Comparison of ENCODE assay signal across 19 mouse cellular contexts in the genomic region with DNA sequence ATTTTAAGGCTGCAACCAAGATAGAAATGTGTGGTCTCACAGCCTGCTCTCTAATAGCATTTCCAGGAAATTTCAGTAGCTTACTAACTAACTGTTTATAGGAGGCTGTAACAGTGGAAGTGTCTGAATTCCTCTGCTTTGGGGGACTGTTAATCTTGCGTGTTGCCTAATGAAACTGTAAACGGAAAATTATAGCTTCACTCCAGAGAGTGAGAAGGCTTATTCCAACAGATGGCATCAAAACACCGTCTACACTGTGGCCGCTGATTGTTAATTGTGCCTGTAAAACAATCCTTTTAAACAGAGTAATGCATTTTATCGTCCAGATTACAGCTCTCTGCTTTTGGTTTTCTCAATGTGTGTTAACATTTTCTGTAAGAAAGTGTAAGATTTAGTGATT.
A peak's percentile ranks its signal among the peaks of the same experiment; 100 is the strongest.
DNase-seq lines count a peak whose midpoint lies in the region; ATAC-seq and TF ChIP-seq lines count a peak whose summit lies in the region.
"Had no signal": no experiment of that assay in that cellular context is flagged by ENCODE, and none has a peak within 500 bp of the region (broad histone marks: within the 10 kb centered on the region; RNA-seq: fewer than 3 reads in every experiment).

No protein-coding gene starts in this region.

- DNase-seq in forebrain, embryonic 14.5 days (ENCODE audit: low spot score), result peak; percentile 77
- DNase-seq in forebrain, embryonic 11.5 days (ENCODE audit: low spot score), result no peak
- DNase-seq in layer of hippocampus, adult 2 months (ENCODE audit: low spot score in 2 of 2), result peak in 1 of 2 experiments; percentile 25
- no peak for DNase-seq in layer of hippocampus, postnatal 25 days (ENCODE audit: extremely low spot score in 1 of 2, low spot score in 1 of 2)
- peak; percentile 45 for DNase-seq in Muller cell, postnatal 12 days (ENCODE audit: inconsistent ontology term)
- peak; percentile 72 for DNase-seq in forebrain, postnatal 0 days
- DNase-seq in urinary bladder, postnatal 36 days (ENCODE audit: low spot score in 2 of 2), result no peak
- DNase-seq: adrenal gland, postnatal 25 days; B cell, adult 2 months; gastrocnemius, postnatal 36 days; kidney, adult 9 months; layer of hippocampus, postnatal 36 days; left cerebral cortex, postnatal 4 days; lung, embryonic 14.5 days; lung, postnatal 4 days; thymus, postnatal 14 days had no signal

- H3K27me3 ChIP-seq in forebrain, embryonic 14.5 days (replicated peaks; ENCODE audit: control insufficient read depth, insufficient read depth, low read length), result no peaks in the 10 kb centered on the region
- no peaks in the 10 kb centered on the region for H3K27me3 ChIP-seq in forebrain, embryonic 11.5 days (ENCODE audit: control insufficient read depth, insufficient read depth, low read length)
- no peaks in the 10 kb centered on the region for H3K27me3 ChIP-seq in forebrain, postnatal 0 days (ENCODE audit: insufficient read depth, low read length)
- H3K27me3 ChIP-seq: liver, embryonic 12.5 days; midbrain, embryonic 12.5 days had no signal

- no peaks in the 10 kb centered on the region for H3K36me3 ChIP-seq in forebrain, embryonic 14.5 days (ENCODE audit: control insufficient read depth, insufficient read depth, low read length)
- H3K36me3 ChIP-seq in forebrain, embryonic 11.5 days (ENCODE audit: control insufficient read depth, insufficient read depth, low read length), result no peaks in the 10 kb centered on the region
- H3K36me3 ChIP-seq in forebrain, postnatal 0 days (ENCODE audit: insufficient read depth), result no peaks in the 10 kb centered on the region
- H3K36me3 ChIP-seq: liver, embryonic 12.5 days; midbrain, embryonic 12.5 days had no signal

- no peak overlapping the region for H3K4me2 ChIP-seq in forebrain, embryonic 14.5 days (ENCODE audit: low read length)
- no peak overlapping the region for H3K4me2 ChIP-seq in forebrain, embryonic 11.5 days (ENCODE audit: low read depth, low read length, severe bottlenecking)
- H3K4me2 ChIP-seq in forebrain, postnatal 0 days (ENCODE audit: low read depth), result no peak overlapping the region
- H3K4me2 ChIP-seq: liver, embryonic 12.5 days; lung, embryonic 14.5 days; midbrain, embryonic 12.5 days had no signal

- ATAC-seq in forebrain, embryonic 14.5 days, result peak; percentile 75
- no peak for ATAC-seq in forebrain, embryonic 11.5 days (replicated peaks; ENCODE audit: low FRiP score)
- ATAC-seq in forebrain, postnatal 0 days, result peak; percentile 76; the same call in 1 of the 2 replicates
- ATAC-seq: activated CD4-positive, CD25-positive, alpha-beta regulatory T cell, adult 4 months; liver, embryonic 12.5 days had no signal

- peak; percentile 60 for TF ChIP-seq CTCF in layer of hippocampus, adult 2 months (conservative IDR thresholded peaks at IDR 0.05)
- TF ChIP-seq CTCF in forebrain, postnatal 0 days (IDR thresholded peaks at IDR 0.05; ENCODE audit: low read depth), result peak; percentile 59

- WGBS in forebrain, embryonic 14.5 days, result 39% methylated on average over 5 of the region's 5 CpGs
- WGBS in forebrain, embryonic 11.5 days, result 82% methylated on average over 5 of the region's 5 CpGs
- WGBS in forebrain, postnatal 0 days, result 26% methylated on average over 5 of the region's 5 CpGs

- H3K4me3 ChIP-seq in forebrain, embryonic 14.5 days (ENCODE audit: low read depth, low read length), result no peak overlapping the region
- H3K4me3 ChIP-seq in forebrain, embryonic 11.5 days (ENCODE audit: low read depth, low read length), result no peak overlapping the region
- no peak overlapping the region for H3K4me3 ChIP-seq in layer of hippocampus, adult 2 months
- H3K4me3 ChIP-seq in forebrain, postnatal 0 days (ENCODE audit: low read depth, low read length), result no peak overlapping the region
- H3K4me3 ChIP-seq: liver, embryonic 12.5 days; midbrain, embryonic 12.5 days had no signal

- H3K27ac ChIP-seq in forebrain, embryonic 14.5 days (ENCODE audit: low read depth, low read length), result no peak overlapping the region
- no peak overlapping the region for H3K27ac ChIP-seq in forebrain, embryonic 11.5 days (ENCODE audit: low read depth, low read length)
- no peak overlapping the region for H3K27ac ChIP-seq in layer of hippocampus, adult 2 months
- no peak overlapping the region for H3K27ac ChIP-seq in forebrain, postnatal 0 days (ENCODE audit: low read depth, low read length)
- H3K27ac ChIP-seq: liver, embryonic 12.5 days; midbrain, embryonic 12.5 days had no signal

- H3K9me3 ChIP-seq in forebrain, embryonic 14.5 days (replicated peaks; ENCODE audit: control insufficient read depth, low read length), result no peaks in the 10 kb centered on the region
- H3K9me3 ChIP-seq in forebrain, embryonic 11.5 days (ENCODE audit: control insufficient read depth, low read length), result no peaks in the 10 kb centered on the region
- no peaks in the 10 kb centered on the region for H3K9me3 ChIP-seq in forebrain, postnatal 0 days (ENCODE audit: low read length)
- H3K9me3 ChIP-seq: liver, embryonic 12.5 days; midbrain, embryonic 12.5 days had no signal

- H3K4me1 ChIP-seq in forebrain, embryonic 14.5 days (ENCODE audit: control insufficient read depth, insufficient read depth, low read length), result no peaks in the 10 kb centered on the region
- H3K4me1 ChIP-seq in forebrain, embryonic 11.5 days (replicated peaks; ENCODE audit: control insufficient read depth, insufficient read depth, low read length), result no peaks in the 10 kb centered on the region
- H3K4me1 ChIP-seq in forebrain, postnatal 0 days (ENCODE audit: insufficient read depth), result no peaks in the 10 kb centered on the region
- H3K4me1 ChIP-seq: liver, embryonic 12.5 days; midbrain, embryonic 12.5 days had no signal

- H3K9ac ChIP-seq in forebrain, embryonic 14.5 days (ENCODE audit: low read length), result no peak overlapping the region
- H3K9ac ChIP-seq in forebrain, embryonic 11.5 days (ENCODE audit: low read length), result no peak overlapping the region
- H3K9ac ChIP-seq in forebrain, postnatal 0 days, result no peak overlapping the region
- H3K9ac ChIP-seq: liver, embryonic 12.5 days; lung, embryonic 14.5 days; midbrain, embryonic 12.5 days had no signal

Comparison
In these comparisons a context has a peak if more than half of its experiments do, and no peak if none do; other contexts are left out.
1. DNase-seq: peak in forebrain, embryonic 14.5 days (single experiment), Muller cell, postnatal 12 days (single experiment) and forebrain, postnatal 0 days (single experiment); none in forebrain, embryonic 11.5 days (single experiment), layer of hippocampus, postnatal 25 days (0 of 2) and urinary bladder, postnatal 36 days (0 of 2).